ENCODE assay signal across 10 mouse cellular contexts in the genomic region with DNA sequence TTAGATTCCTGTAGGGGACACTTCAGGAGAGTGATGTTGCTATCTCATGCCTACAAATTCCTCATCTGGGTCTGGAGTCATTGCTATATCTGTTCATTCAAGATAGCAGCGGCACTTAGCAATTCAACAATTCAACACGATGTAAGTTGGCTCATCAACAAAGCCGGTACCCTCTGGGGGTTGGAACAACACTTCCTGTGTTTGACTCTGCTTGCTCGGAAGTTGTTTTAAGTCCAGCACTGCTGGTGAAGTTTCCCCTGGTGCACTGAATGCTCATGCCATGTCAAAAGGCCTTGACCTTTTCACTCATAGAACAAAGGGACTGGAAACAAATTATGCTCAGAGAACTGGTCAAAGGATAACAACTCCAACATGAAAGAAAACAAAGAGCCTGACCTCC.
A peak's percentile ranks its signal among the peaks of the same experiment; 100 is the strongest.
DNase-seq lines count a peak whose midpoint lies in the region; ATAC-seq and TF ChIP-seq lines count a peak whose summit lies in the region.
"Had no signal": no experiment of that assay in that cellular context is flagged by ENCODE, and none has a peak within 500 bp of the region (broad histone marks: within the 10 kb centered on the region; RNA-seq: fewer than 3 reads in every experiment).

No protein-coding gene starts in this region.

- 0 out of 2 replicates have a peak, but pooled peaks have one; percentile 8 for ATAC-seq in common myeloid progenitor, adult 5-6 weeks (replicated peaks; ENCODE audit: low read depth, poor library complexity, severe bottlenecking)
- ATAC-seq in neural tube, embryonic 11.5 days (ENCODE audit: insufficient read depth, low FRiP score, low TSS enrichment), result no peak
- ATAC-seq: intestine, embryonic 16.5 days; Patski had no signal

- no peak overlapping the region for H3K4me2 ChIP-seq in neural tube, embryonic 11.5 days (ENCODE audit: low read depth)
- H3K4me2 ChIP-seq: lung, embryonic 15.5 days had no signal

- H3K9me3 ChIP-seq in neural tube, embryonic 11.5 days (ENCODE audit: control insufficient read depth, low read length), result no peaks in the 10 kb centered on the region
- H3K9me3 ChIP-seq: lung, embryonic 15.5 days had no signal

- no peak for TF ChIP-seq CTCF in left cerebral cortex, adult 2 months (IDR thresholded peaks at IDR 0.05)

- intact Hi-C loops in left cerebral cortex, adult 2 months (cut with DNase I), result loop anchor here (2.0 to 5.0 kb wide), 6 partner anchors 145 to 885 kb away; partner anchors contain the start of gene Tmem161b
- intact Hi-C loops in gastrocnemius, postnatal 36 days (cut with DNase I), result no loop called here

- H3K27me3 ChIP-seq in neural tube, embryonic 11.5 days (ENCODE audit: control insufficient read depth, insufficient read depth, low read length), result no peaks in the 10 kb centered on the region
- H3K27me3 ChIP-seq: lung, embryonic 15.5 days; Patski had no signal

- H3K27ac ChIP-seq in left cerebral cortex, adult 2 months, result peak overlapping the region; percentile 32; the same call in 1 of the 2 replicates
- 0 out of 2 replicates have a peak overlapping the region, but pooled peaks have one; percentile 20 for H3K27ac ChIP-seq in neural tube, embryonic 11.5 days (ENCODE audit: low read depth, low read length)
- H3K27ac ChIP-seq: lung, embryonic 15.5 days had no signal

- H3K4me3 ChIP-seq in left cerebral cortex, adult 2 months, result no peak overlapping the region
- no peak overlapping the region for H3K4me3 ChIP-seq in neural tube, embryonic 11.5 days (ENCODE audit: low read depth, low read length)
- H3K4me3 ChIP-seq: lung, embryonic 15.5 days had no signal

- peaks cover 3% of the 10 kb centered on the region; the same call in 1 of the 2 replicates for H3K4me1 ChIP-seq in neural tube, embryonic 11.5 days (ENCODE audit: control insufficient read depth, insufficient read depth, low read length)
- H3K4me1 ChIP-seq: lung, embryonic 15.5 days had no signal

- WGBS in neural tube, embryonic 11.5 days, result 4% methylated on average over 4 of the region's 4 CpGs

- no peaks in the 10 kb centered on the region for H3K36me3 ChIP-seq in neural tube, embryonic 11.5 days (ENCODE audit: control insufficient read depth, insufficient read depth, low read length)
- H3K36me3 ChIP-seq: lung, embryonic 15.5 days had no signal

- H3K9ac ChIP-seq in neural tube, embryonic 11.5 days (ENCODE audit: low read length), result no peak overlapping the region
- H3K9ac ChIP-seq: lung, embryonic 15.5 days had no signal

- DNase-seq in left cerebral cortex, adult 2 months (ENCODE audit: extremely low spot score in 1 of 2, low spot score in 2 of 2), result no peak
- no peak for DNase-seq in left cerebral cortex, adult 11 months (ENCODE audit: low spot score)
- peak; percentile 5 for DNase-seq in fibroblast of lung, adult 2 months (ENCODE audit: low read depth)
- no peak for DNase-seq in neural tube, embryonic 11.5 days (ENCODE audit: low spot score)
- DNase-seq in kidney, adult 11 months, result no peak
- DNase-seq in gastrocnemius, postnatal 36 days, result no peak
